Mouse (Mus musculus) neutrophil, adult 65 days (primary cell): ENCODE measurements around the gene Diaph2. TPM values are rescaled to one million over a fixed set of nuclear protein-coding genes. Genes with fewer than 3 reads are reported as not detected.

ENCODE experiments used
- total RNA-seq: library from RNA; stranded (reverse); gene quantifications from 2 replicates; pipeline ENCODE4 v1.2.4, GENCODE M21; 2023

Gene Diaph2
- total RNA-seq, result 52.9 and 72.5 TPM in 2 replicates

DNA sequence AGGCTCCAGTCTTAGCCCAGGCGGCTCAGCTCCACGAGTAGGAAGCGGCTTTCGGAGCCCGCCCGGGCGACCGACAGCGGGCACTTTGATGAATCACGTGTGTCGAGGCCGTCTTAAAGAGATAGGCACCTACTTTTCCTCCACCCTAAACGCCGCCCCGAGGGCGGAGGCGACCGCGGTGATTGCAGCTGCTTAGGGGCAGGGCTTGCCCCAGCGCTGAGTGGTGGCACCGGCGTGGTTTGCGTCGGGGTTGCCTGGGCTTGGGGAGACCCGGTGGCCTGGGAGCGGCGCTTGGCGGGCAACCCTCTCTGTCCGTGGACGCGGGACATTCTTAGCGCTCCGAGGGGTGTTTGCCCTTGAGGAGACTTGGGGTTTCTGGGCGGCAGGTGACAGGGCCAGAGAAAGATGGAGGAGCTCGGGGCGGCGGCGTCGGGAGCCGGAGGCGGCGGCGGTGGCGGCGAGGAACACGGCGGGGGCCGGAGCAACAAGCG is at the start of gene Diaph2:
TSS of gene Diaph2 (plus strand) at position 172 of the 491 bp plus-strand sequence.

